Mouse (Mus musculus): ENCODE data around the gene Hmbs. TPM values are rescaled to one million over a fixed set of nuclear protein-coding genes. Genes with fewer than 3 reads are reported as not detected.
"Not testable (repeated sequence)": the region's sequence is repeated elsewhere in the genome, so short reads cannot be mapped to it uniquely, and the experiment has no call there.

Gene Hmbs
- polyA plus RNA-seq, 1 experiment from 2014 or later, result 126 TPM

- Histone ChIP-seq H3K4me3 (no peak overlapping the region), H3K36me3 (peaks cover 61% of the 10 kb centered on the region), H3K4me2 (replicated peaks) (no peak overlapping the region), H3K27me3 (no peaks in the 10 kb centered on the region), H3K27ac (no peak overlapping the region), H3K9me3 (no peaks in the 10 kb centered on the region), H3K4me1 (peaks cover 16% of the 10 kb centered on the region), H3K9ac (no peak overlapping the region)
- WGBS, result 95% methylated on average over 13 of the region's 13 CpGs
- no peak for ATAC-seq (ENCODE audit: insufficient number of reproducible peaks, insufficient read depth, low FRiP score, low TSS enrichment)
These were observed 10.9 kb downstream of the Hmbs start for GRCm38 (mm10) chr9:44332918-44333638.

- Histone ChIP-seq H3K9ac (no peak overlapping the region), H3K4me2 (replicated peaks) (no peak overlapping the region), H3K9me3 (no peaks in the 10 kb centered on the region), H3K27ac (no peak overlapping the region), H3K36me3 (peaks cover 47% of the 10 kb centered on the region), H3K27me3 (no peaks in the 10 kb centered on the region), H3K4me3 (no peak overlapping the region), H3K4me1 (peaks cover 10% of the 10 kb centered on the region)
- 95% methylated on average over 6 of the region's 6 CpGs for WGBS
- ATAC-seq (ENCODE audit: insufficient number of reproducible peaks, insufficient read depth, low FRiP score, low TSS enrichment), result no peak
These were observed 13.3 kb downstream of the Hmbs start for GRCm38 (mm10) chr9:44330736-44331135.

DNA sequence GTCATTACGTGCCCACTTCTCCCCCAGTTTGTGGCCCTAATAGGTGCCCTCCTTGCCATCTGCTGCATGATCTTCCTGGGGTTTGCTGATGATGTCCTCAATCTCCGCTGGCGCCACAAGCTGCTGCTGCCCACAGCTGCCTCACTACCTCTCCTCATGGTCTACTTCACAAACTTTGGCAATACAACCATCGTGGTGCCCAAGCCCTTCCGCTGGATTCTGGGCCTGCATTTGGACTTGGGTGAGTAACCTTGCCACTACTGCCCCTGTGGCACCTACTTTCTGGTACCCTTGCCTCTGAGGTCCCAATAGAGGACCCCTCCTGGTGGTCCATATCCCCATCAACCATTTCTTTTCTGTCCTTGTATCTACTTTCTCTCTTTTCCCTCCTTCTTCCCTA is 16.1 kb downstream of the Hmbs start:
- ATAC-seq (ENCODE audit: insufficient number of reproducible peaks, insufficient read depth, low FRiP score, low TSS enrichment), result no peak
- H3K27ac ChIP-seq, result 0 out of 2 replicates have a peak overlapping the region, but pooled peaks have one; percentile 90
- peak overlapping the region; percentile 73 for H3K4me3 ChIP-seq
- no peaks in the 10 kb centered on the region for H3K9me3 ChIP-seq
- no peaks in the 10 kb centered on the region for H3K27me3 ChIP-seq
- WGBS, result 88% methylated on average over 5 of the region's 5 CpGs
- peaks cover 36% of the 10 kb centered on the region for H3K36me3 ChIP-seq
- peaks cover 12% of the 10 kb centered on the region for H3K4me1 ChIP-seq
- H3K9ac ChIP-seq, result peak overlapping the region; percentile 91; the same call in 1 of the 2 replicates
- H3K4me2 ChIP-seq (replicated peaks), result peak overlapping the region; percentile 62

GRCm38 (mm10) chr9:44327064-44327711 is 16.8 kb downstream of the Hmbs start:
- H3K27ac ChIP-seq, result peak overlapping the region; percentile 90
- peak overlapping the region; percentile 91 for H3K9ac ChIP-seq
- H3K9me3 ChIP-seq, result no peaks in the 10 kb centered on the region
- peaks cover 30% of the 10 kb centered on the region for H3K36me3 ChIP-seq
- H3K4me1 ChIP-seq, result peaks cover 12% of the 10 kb centered on the region
- H3K4me3 ChIP-seq, result peak overlapping the region; percentile 73
- H3K27me3 ChIP-seq, result no peaks in the 10 kb centered on the region
- WGBS, result under 1% methylated on average over 22 of the region's 22 CpGs
- peak overlapping the region; percentile 62 for H3K4me2 ChIP-seq (replicated peaks)
- ATAC-seq (ENCODE audit: insufficient number of reproducible peaks, insufficient read depth, low FRiP score, low TSS enrichment), result peak; percentile 74

- Histone ChIP-seq H3K4me3 (peak overlapping the region; percentile 73), H3K4me1 (peaks cover 12% of the 10 kb centered on the region), H3K27me3 (no peaks in the 10 kb centered on the region), H3K36me3 (peaks cover 24% of the 10 kb centered on the region), H3K9ac (peak overlapping the region; percentile 91), H3K4me2 (replicated peaks) (peak overlapping the region; percentile 62), H3K27ac (peak overlapping the region; percentile 90), H3K9me3 (no peaks in the 10 kb centered on the region)
- under 1% methylated on average over 38 of the region's 38 CpGs for WGBS
- ATAC-seq (ENCODE audit: insufficient number of reproducible peaks, insufficient read depth, low FRiP score, low TSS enrichment), result peak; percentile 80; the same call in 1 of the 2 replicates
These were observed 17.5 kb downstream of the Hmbs start for GRCm38 (mm10) chr9:44326371-44327063.

DNA sequence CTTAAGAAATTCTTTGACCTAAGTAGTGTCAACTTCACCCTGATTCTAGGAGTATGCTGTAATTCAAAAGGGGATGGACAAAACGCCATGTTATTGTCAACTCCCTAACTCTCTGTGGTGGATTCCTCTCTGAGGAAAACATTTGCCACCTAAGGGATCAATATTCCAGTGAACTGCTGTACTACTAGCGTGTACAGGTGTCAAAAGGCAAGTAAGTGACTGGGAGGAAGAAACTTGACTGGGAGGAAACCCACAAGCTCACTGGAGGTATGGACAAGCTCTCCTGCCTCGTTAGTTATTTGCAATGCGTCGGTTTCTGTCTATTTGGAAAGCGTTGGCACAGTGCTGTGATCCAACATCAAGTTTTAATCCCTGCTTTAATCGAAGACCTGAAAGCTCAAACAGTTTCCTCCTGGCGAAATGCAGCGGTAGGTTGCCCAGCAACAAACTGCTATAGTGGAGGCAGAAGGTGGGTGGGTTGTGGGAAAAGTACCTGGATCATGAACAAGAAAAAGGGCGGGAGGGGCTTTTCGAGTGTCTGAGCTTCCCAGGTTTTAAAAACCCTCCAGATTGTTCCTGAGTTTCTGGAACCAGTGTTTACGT is 18.2 kb downstream of the Hmbs start, which contains the start of gene Dpagt1:
TSS of gene Dpagt1 (plus strand) at position 252 of the 603 bp plus-strand sequence.
- WGBS, result 5% methylated on average over 12 of the region's 12 CpGs

DNA sequence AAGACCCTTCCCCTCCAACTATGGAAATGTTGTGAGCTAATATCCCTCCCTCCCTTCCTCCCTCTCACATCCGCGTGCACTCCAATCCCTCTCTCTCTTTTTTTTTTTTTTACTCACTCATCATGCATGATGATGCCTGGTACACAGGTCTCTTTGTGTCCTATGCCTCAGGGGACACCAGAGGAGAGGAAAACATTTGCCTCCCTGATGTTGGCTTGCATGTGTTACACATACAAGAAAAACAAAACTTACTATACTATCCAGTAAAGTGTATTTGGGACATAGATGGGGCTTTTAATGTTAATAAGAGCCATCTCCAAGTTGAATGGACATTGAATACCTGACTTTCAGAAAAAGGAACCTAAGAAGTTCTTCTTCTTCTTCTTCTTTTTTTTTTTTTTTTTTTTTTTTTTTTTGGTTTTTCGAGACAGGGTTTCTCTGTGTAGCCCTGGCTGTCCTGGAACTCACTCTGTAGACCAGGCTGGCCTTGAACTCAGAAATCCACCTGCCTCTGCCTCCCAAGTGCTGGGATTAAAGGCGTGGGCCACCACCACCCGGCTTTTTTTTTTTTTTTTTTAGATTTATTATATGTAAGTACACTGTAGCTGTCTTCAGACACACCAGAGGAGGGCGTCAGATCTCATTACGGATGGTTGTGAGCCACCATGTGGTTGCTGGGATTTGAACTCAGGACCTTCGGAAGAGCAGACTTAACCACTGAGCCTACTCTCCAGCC is 18.8 kb downstream of the Hmbs start:
- H3K4me3 ChIP-seq, result peak overlapping the region; percentile 73; the same call in 1 of the 2 replicates
- 71% methylated on average over 7 of the region's 8 CpGs for WGBS
- H3K4me1 ChIP-seq, result peaks cover 16% of the 10 kb centered on the region
- H3K27me3 ChIP-seq; H3K9me3 ChIP-seq; H3K9ac ChIP-seq; ATAC-seq (ENCODE audit: insufficient number of reproducible peaks, insufficient read depth, low FRiP score, low TSS enrichment): not testable (repeated sequence)
- H3K36me3 ChIP-seq, result peaks cover 13% of the 10 kb centered on the region
- peak overlapping the region; percentile 90; the same call in 1 of the 2 replicates for H3K27ac ChIP-seq
- H3K4me2 ChIP-seq (replicated peaks), result peak overlapping the region; percentile 62

More for the DNA sequence above, 18.2 kb downstream of the Hmbs start, which contains the start of gene Dpagt1:
- Histone ChIP-seq H3K9me3 (no peaks in the 10 kb centered on the region), H3K4me1 (peaks cover 13% of the 10 kb centered on the region), H3K27ac (peak within 1 kb of the TSS; percentile 90), H3K36me3 (peaks cover 19% of the 10 kb centered on the region), H3K4me3 (peak within 1 kb of the TSS; percentile 73), H3K4me2 (replicated peaks) (peak within 1 kb of the TSS; percentile 62), H3K9ac (peak within 1 kb of the TSS; percentile 91), H3K27me3 (no peaks in the 10 kb centered on the region)
- ATAC-seq (ENCODE audit: insufficient number of reproducible peaks, insufficient read depth, low FRiP score, low TSS enrichment), result 0 out of 2 replicates have a peak, but pooled peaks have one; percentile 37

GRCm38 (mm10) chr9:44324147-44324546 is 19.9 kb downstream of the Hmbs start:
- no peak overlapping the region for H3K4me3 ChIP-seq
- ATAC-seq (ENCODE audit: insufficient number of reproducible peaks, insufficient read depth, low FRiP score, low TSS enrichment), result no peak
- 0 out of 2 replicates have a peak, but pooled peaks cover 4% of the 10 kb centered on the region for H3K36me3 ChIP-seq
- H3K9me3 ChIP-seq, result no peaks in the 10 kb centered on the region
- no peaks in the 10 kb centered on the region for H3K27me3 ChIP-seq
- no peak overlapping the region for H3K27ac ChIP-seq
- WGBS, result 81% methylated on average over 6 of the region's 6 CpGs
- peaks cover 20% of the 10 kb centered on the region for H3K4me1 ChIP-seq
- no peak overlapping the region for H3K9ac ChIP-seq
- no peak overlapping the region for H3K4me2 ChIP-seq (replicated peaks)

DNA sequence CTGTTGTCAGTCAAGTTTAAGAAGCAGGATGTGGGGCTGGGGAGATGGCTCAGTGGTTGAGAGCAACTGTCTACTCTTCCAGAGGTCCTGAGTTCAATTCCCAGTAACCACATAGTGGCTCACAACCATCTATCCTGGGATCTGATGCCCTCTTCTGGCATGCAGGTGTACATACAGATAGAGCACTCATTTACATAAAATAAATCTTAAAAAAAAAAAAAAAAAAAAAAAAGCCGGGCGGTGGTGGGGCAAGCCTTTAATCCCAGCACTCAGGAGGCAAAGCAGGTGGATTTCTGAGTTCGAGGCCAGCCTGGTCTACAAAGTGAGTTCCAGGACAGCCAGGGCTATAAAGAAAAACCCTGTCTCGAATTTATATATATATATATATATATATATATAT is 20.4 kb downstream of the Hmbs start:
- 92% methylated on average over 4 of the region's 4 CpGs for WGBS
- H3K4me1 ChIP-seq, result peaks cover 24% of the 10 kb centered on the region
- H3K9ac ChIP-seq; H3K27me3 ChIP-seq; H3K4me2 ChIP-seq (replicated peaks); H3K36me3 ChIP-seq; H3K27ac ChIP-seq; H3K9me3 ChIP-seq; H3K4me3 ChIP-seq; ATAC-seq (ENCODE audit: insufficient number of reproducible peaks, insufficient read depth, low FRiP score, low TSS enrichment): not testable (repeated sequence)

- peak overlapping the region; percentile 91 for H3K4me3 ChIP-seq
- whole genome bisulfite sequencing, result 20% methylated on average over 6 of the region's 6 CpGs
- no peaks in the 10 kb centered on the region for H3K27me3 ChIP-seq
- H3K9ac ChIP-seq, result peak overlapping the region; percentile 89; the same call in 1 of the 2 replicates
- 0 out of 2 replicates have a peak overlapping the region, but pooled peaks have one; percentile 58 for H3K27ac ChIP-seq
- ATAC-seq (ENCODE audit: insufficient number of reproducible peaks, insufficient read depth, low FRiP score, low TSS enrichment), result peak; percentile 4; the same call in 1 of the 2 replicates
- peaks cover 16% of the 10 kb centered on the region for H3K36me3 ChIP-seq
- H3K4me2 ChIP-seq (replicated peaks), result peak overlapping the region; percentile 92
- no peaks in the 10 kb centered on the region for H3K9me3 ChIP-seq
- peaks cover 21% of the 10 kb centered on the region for H3K4me1 ChIP-seq
These were observed 23.3 kb downstream of the Hmbs start for GRCm38 (mm10) chr9:44320799-44321133.
